Mouse (Mus musculus): ENCODE data around the gene Phgr1.

- TF ChIP-seq EP300 (IDR thresholded peaks at IDR 0.05; ENCODE audit: low read depth), result no peak
- TF ChIP-seq CTCF (IDR thresholded peaks at IDR 0.05; ENCODE audit: low read depth), result no peak
These were observed 11.1 kb downstream of the Phgr1 start for GRCm38 (mm10) chr2:118783663-118784062.
